Mouse (Mus musculus) ovary, postnatal 36 days (tissue): ENCODE results near the gene Gm17949.

Source experiments
- DNase-seq: peaks from one replicate; pipeline ENCODE4 v3.0.0; 2022; ENCODE audit warnings: low spot score, mixed read lengths

The Gm17949 gene

DNA sequence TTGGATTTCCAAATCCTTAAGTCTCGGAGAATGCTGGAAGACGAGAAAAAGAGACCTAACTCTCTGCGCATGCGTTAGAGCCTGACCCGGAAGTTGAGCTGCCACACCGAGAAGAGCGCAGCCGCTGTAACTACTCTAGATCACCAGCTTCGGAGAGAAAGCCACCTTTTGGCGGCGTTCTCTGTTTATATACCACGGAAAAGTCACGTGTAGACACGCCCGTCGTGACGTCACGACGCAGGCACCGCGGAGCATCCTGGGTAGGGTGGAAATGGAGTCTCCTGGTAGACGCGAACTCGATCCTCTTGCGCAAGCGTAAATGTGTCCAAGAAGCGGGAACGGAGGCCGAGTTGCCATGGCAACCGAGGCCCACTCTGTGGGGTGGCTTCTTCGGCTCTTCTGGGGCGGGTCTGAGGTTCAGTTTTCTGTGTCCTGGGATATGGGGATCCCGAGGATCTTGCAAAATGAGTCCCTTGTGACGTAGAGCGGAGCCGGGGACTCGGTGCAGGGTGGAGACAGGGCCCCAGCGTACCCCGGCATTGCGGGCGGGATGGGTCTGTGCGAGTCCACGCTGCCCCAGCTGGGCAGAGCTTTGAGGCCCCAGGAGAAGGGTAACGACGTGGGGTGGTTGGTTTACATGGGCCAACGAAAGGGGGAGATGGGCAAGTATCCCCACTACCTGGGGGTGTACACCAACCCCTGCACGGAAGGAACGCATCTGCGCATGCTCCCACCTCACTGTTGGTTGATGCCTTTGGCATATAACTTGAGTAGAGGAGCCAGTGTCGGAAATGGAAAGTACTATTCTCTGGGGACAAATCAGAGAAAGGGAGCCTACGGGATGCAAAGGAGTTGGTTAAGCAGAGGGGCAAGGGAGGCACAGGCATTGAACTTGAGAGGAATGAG, at the start of gene Gm17949, which contains the start of gene Gtf2f1:
TSS of gene Gm17949 (plus strand) at position 234 of the 906 bp plus-strand sequence.
TSS of gene Gtf2f1 (minus strand) at position 53 of the 906 bp plus-strand sequence.
- DNase-seq, result peak; percentile 90

DNA sequence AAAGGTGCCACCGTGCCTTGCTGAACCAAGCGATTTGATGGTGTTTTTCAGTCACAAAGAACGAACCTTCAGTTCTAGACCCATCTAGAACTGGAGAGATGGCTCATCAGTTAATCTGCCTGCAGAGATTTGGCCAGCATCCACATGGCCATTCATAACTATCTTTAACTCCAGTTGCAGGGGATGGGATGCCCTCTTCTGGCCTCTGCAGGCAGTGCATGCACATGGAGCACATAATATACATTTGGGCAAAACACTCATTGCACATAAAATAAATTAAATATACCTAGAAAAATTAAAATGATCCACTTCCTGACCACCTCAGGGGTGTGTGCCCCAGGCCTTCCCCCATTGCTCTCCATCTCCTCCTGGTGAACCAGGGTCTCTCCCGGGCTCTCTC, 49.4 kb upstream of the Gm17949 start:
- no peak for DNase-seq

- no peak for DNase-seq
Measured at GRCm38 (mm10) chr17:56962642-56963405, 48.4 kb upstream of the Gm17949 start.

DNA sequence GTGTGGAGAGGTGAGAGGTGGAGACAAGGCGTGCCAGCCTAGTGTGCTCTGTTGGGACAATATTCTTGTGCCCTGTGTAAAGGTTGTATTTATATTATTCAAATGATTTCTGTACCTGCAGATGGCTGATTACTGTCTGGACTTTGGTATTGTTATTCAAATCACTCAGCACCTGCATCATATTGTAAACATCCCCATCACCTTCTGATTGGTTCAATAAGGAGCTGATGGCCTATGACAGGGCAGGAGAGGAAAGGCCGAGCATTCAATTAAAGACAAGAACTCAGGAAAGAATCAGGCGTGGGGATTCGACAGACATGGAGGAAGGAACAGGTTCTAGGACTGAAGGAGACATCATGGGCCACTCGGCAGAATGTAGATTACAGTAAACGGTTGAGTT, 47.6 kb upstream of the Gm17949 start:
- DNase-seq, result no peak

- DNase-seq, result no peak
Measured at GRCm38 (mm10) chr17:56969321-56969720, 41.9 kb upstream of the Gm17949 start.

DNA sequence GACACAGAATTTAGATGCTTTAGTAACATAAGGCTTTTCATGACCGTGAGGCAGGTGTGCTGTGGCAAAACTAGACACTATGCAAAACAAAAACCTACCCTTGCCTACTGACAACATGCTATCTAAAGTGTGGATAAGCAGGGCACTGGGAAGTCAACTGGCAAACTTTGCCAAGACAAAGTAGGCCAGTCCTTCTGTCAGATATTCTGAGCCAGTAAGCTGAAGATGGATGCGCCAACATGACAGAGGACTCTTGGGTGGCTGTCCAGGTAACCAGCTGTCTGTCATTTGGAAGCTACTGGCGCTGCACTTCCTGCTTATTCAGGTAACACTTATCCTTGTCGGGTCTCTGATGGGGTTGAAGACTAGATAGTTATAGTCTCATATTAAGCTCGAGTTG, 41.2 kb upstream of the Gm17949 start:
- DNase-seq, result no peak

DNA sequence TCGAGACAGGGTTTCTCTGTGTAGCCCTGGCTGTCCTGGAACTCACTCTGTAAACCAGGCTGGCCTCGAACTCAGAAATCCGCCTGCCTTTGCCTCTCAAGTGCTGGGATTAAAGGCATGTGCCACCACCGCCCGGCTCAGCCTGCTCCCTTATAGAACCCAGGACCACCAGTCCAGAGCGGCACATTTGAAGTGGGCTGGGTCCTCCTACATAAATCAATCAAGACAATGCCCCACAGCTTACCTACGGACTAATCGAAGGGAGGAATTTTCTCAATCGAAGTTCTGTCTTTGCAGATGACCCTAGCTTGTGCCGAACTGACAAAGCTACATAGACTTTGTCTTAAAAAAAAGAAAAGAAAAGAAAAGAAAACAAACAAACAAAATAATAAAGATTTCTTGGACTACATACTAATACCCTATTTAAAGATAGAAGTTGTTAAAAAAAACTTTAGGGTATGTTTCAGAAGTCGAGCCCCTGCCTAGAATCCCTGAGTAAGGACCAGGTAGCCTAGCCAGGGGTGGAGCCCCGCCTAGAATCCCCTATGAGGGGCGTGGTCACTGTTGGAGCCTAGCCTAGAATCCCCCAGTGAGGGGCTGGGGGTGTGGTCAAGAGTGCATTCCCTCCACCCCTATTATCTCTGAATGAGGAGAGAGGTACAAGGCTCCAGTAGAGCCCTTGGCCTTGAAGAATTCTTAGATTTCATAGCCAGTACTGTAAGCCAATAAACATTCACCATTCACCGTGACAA, 37.1 kb upstream of the Gm17949 start:
- no peak for DNase-seq

GRCm38 (mm10) chr17:56974708-56975240, 36.5 kb upstream of the Gm17949 start:
- no peak for DNase-seq

DNA sequence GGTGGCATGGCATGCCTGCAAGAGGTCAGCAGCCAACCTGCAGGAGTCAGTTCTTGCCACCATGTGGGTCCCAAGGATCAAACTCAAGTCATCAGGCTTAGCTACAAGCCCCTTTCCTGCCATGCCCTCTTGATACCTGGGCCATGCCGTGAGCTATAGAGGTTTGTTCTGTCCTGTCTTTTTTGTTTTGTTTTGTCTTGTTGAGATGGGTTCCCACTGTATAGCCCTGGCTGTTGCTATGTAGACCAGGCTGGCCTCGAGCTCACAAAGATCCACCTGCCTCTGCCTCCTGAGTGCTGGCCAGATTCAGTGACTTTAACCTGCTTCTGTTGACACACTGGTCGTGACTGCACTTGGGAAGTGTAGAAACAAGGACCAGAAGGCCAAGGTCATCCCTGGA, 35.9 kb upstream of the Gm17949 start:
- no peak for DNase-seq

DNA sequence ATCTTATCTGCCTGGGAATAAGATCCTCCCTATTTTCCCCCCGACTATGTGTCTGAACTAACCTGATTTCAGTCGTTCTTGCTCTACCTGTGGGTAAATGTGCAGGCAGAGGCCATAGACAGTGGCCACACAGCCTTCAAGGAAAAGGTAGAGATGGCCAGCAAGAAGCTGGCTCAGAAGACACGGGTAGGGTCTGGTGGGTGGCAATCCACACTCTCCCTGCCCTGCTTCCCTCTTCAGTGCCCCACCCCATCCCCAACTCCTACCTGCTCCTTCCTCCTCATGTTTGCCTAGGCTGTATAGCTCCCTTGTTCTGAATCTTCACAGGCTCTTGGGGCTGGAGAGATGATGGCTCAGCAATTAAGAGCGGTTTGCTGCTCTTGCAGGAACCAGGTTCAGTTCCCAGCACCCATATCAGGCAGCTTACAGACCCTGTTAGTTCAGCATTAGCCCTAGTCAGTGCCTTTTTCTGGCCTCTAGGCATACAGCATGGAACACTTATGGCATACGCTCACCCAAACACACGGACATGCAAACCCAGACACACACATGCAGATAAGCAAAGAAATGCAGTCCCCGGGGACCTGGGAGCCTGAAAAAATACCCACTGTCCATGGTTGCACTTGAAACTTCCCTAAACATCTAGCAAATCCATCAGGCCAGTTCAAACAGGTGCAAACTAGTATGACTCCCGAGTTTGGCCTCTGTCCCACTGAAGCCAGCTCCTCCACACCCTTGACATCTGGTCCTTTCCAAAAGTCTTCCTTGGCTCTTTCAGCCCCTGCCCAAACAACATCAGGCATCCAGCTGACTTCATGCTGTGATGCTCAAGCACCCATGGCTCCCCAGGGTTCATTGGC, 34.5 kb upstream of the Gm17949 start:
- DNase-seq, result no peak

GRCm38 (mm10) chr17:56979524-56979923, 31.7 kb upstream of the Gm17949 start:
- DNase-seq, result no peak

DNA sequence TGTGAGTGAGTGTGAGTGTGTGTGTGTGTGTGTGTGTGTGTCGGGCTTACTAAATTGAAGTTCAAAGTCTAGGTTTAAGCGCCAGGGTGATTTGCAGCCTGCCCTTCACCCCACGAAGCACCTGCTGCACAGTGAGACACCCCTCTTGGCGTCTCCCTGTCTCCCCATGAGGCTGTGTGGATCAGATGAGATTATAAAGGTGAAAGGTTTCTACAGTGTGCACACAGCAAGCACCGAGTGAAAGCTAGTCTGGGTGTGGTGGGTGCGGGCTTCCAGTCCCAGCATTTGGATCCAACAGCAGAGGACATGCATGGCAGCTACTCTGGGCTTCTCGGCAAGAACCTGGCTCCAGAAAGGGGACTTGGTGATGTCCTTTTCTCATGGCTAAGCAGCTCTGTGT, 30.2 kb upstream of the Gm17949 start:
- DNase-seq, result no peak

GRCm38 (mm10) chr17:56982013-56982412, 29.3 kb upstream of the Gm17949 start, which contains the start of gene Acer1:
Gene Acer1 (minus strand): TSS chr17:56982126.
- no peak for DNase-seq

DNA sequence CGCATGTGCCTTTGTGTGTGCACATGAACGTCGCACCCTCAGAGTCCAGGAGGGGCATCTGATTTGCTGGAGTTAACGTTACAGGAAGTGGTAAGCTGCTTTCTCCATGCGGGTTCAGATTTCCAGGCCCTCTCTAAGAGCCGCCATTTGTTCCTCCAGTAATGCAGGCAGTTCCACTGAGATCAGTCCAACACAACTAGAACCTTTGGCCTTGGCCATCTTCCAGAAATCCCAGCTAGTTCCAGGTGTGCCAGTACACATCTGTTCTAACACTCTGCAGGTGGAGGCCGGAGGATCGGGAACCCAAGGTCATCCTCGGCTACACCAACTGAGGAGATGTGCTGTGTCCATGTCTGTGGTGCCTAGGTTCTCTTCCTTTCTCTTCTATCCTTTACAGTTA, 26.4 kb upstream of the Gm17949 start:
- DNase-seq, result no peak

GRCm38 (mm10) chr17:56985656-56986055, 25.6 kb upstream of the Gm17949 start:
- no peak for DNase-seq

GRCm38 (mm10) chr17:56986105-56986805, 25.0 kb upstream of the Gm17949 start:
- no peak for DNase-seq

- no peak for DNase-seq
Measured at GRCm38 (mm10) chr17:56988441-56988840, 22.8 kb upstream of the Gm17949 start.

- no peak for DNase-seq
Measured at GRCm38 (mm10) chr17:56988921-56989430, 22.3 kb upstream of the Gm17949 start.

- DNase-seq, result no peak
Measured at GRCm38 (mm10) chr17:56989467-56990114, 21.7 kb upstream of the Gm17949 start.
